Mouse (Mus musculus) layer of hippocampus, postnatal 36 days (tissue): Measurements from ENCODE around the gene Ppp4r4. TPM values are rescaled to one million over a fixed set of nuclear protein-coding genes. Genes with fewer than 3 reads are reported as not detected.
"Not testable (repeated sequence)": the region's sequence is repeated elsewhere in the genome, so short reads cannot be mapped to it uniquely, and the experiment has no call there.

Experiments
- DNase-seq, 2 experiments: peaks; one replicate each; pipeline ENCODE4 v3.0.0; 2022
- total RNA-seq, 2 experiments: library from RNA; stranded (reverse); gene quantifications; 2 replicates each; pipeline ENCODE4 v1.2.3; 2021

The Ppp4r4 gene
- total RNA-seq, 2 experiments from 2014 or later = 49.2 to 49.3 TPM

GRCm38 (mm10) chr12:103643336-103643735 lies 111.3 kb downstream of the Ppp4r4 start:
- DNase-seq = peak; percentile 73 to 84

- no peak for DNase-seq
Measured at GRCm38 (mm10) chr12:103643818-103644217, 111.7 kb downstream of the Ppp4r4 start.

- DNase-seq = no peak
Measured at GRCm38 (mm10) chr12:103644601-103645000, 112.5 kb downstream of the Ppp4r4 start.

- DNase-seq = no peak
Measured at GRCm38 (mm10) chr12:103646314-103646713, 114.2 kb downstream of the Ppp4r4 start.

- DNase-seq = no peak
Measured at GRCm38 (mm10) chr12:103653836-103654235, 121.8 kb downstream of the Ppp4r4 start.

- DNase-seq = no peak
Measured at GRCm38 (mm10) chr12:103655123-103656044, 123.3 kb downstream of the Ppp4r4 start.

GRCm38 (mm10) chr12:103656848-103657626 lies 125.0 kb downstream of the Ppp4r4 start, which contains the start of gene Serpina6:
Serpina6 (minus strand) TSS chr12:103657212.
- no peak for DNase-seq

GRCm38 (mm10) chr12:103657991-103658390 lies 125.9 kb downstream of the Ppp4r4 start:
- no peak for DNase-seq

- DNase-seq = no peak
Measured at GRCm38 (mm10) chr12:103659171-103659570, 127.1 kb downstream of the Ppp4r4 start.

GRCm38 (mm10) chr12:103660076-103660475 lies 128.0 kb downstream of the Ppp4r4 start:
- DNase-seq = no peak

GRCm38 (mm10) chr12:103662053-103662452 lies 130.0 kb downstream of the Ppp4r4 start:
- DNase-seq = not testable (repeated sequence)

Other genes starting within 250 kb of the Ppp4r4 start
- gene Fam181a, start 221.3 kb upstream of the Ppp4r4 start, total RNA-seq = 1 to 10 TPM; 1.5 to 1.6 TPM
- 1 to 10 TPM; 1.6 to 1.7 TPM for gene Asb2, start 176.3 kb upstream of the Ppp4r4 start, total RNA-seq
- gene Otub2, start 143.6 kb upstream of the Ppp4r4 start, total RNA-seq = 10 to 100 TPM; 49.7 to 53.9 TPM
- 1 to 10 TPM; 2.5 to 3.3 TPM for gene 9330161L09Rik, start 124.5 kb upstream of the Ppp4r4 start, total RNA-seq
- gene Ddx24, start 106.5 kb upstream of the Ppp4r4 start, total RNA-seq = 100 to 1,000 TPM; 213 to 224 TPM
- 10 to 100 TPM; 90.9 to 99.0 TPM for gene Ifi27, start 98.1 kb upstream of the Ppp4r4 start, total RNA-seq
- gene Ifi27l2a, start 88.6 kb upstream of the Ppp4r4 start, total RNA-seq = 1 to 10 TPM; 1.2 to 1.3 TPM
- not detected for gene Ifi27l2b, start 75.1 kb upstream of the Ppp4r4 start, total RNA-seq
- gene Serpina10, start 99.2 kb downstream of the Ppp4r4 start, total RNA-seq = not detected
- not detected for gene Serpina6, start 124.9 kb downstream of the Ppp4r4 start, total RNA-seq
- gene Serpina16, start 143.9 kb downstream of the Ppp4r4 start, total RNA-seq = not detected
- gene Serpina1f, start 163.2 kb downstream of the Ppp4r4 start, total RNA-seq = not detected
- gene Serpina1d, start 241.3 kb downstream of the Ppp4r4 start, total RNA-seq = not detected